17 mouse cellular contexts compared by ENCODE assay signal in genomic region chr11:32359566-32359965, GRCm38 (mm10). TPM values are rescaled to one million over a fixed set of nuclear protein-coding genes. Genes with fewer than 3 reads are reported as not detected.
"Had no signal": no experiment of that assay in that cellular context is flagged by ENCODE, and none has a peak within 500 bp of the region (broad histone marks: within the 10 kb centered on the region; RNA-seq: fewer than 3 reads in every experiment).

No protein-coding gene starts in this region.

- DNase-seq: kidney, adult 18-20 months; kidney, adult 9 months; kidney, postnatal 14 days; kidney, postnatal 4 days; layer of hippocampus, adult 9-11 months; liver, embryonic 13.5 days; lung, adult 2 months; thymus, adult 2 months; thymus, postnatal 25 days had no signal

- H3K27ac ChIP-seq: layer of hippocampus, adult 2 months; liver, embryonic 13.5 days; midbrain, embryonic 10.5 days; midbrain, embryonic 13.5 days; stomach, postnatal 0 days had no signal

- H3K36me3 ChIP-seq: liver, embryonic 13.5 days had no signal

- H3K4me3 ChIP-seq: layer of hippocampus, adult 2 months; liver, embryonic 13.5 days; megakaryocyte, embryonic 14.5 days; midbrain, embryonic 10.5 days; midbrain, embryonic 13.5 days had no signal

- H3K27me3 ChIP-seq: liver, embryonic 13.5 days; midbrain, embryonic 13.5 days had no signal

RNA-seq across cellular contexts. Expression of gene Sh3pxd2b, which starts 11.9 kb away (rescaled TPM):
- total RNA-seq: monocyte, adult 5-6 weeks had no signal

RNA-seq across cellular contexts. Expression of gene Hbq1a, which starts 59.7 kb away (rescaled TPM):
- total RNA-seq: monocyte, adult 5-6 weeks had no signal
- polyA plus RNA-seq: limb, embryonic 11.5 days; liver, adult 2 months; midbrain, embryonic 10.5 days; stomach, postnatal 0 days; thymus, adult 2 months had no signal
